Mouse (Mus musculus) adipocyte (in vitro differentiated cells): ENCODE results near the gene Palm3.

Experiments used
- DNase-seq: peaks from one replicate; pipeline ENCODE4 v3.0.0-alpha.2; 2016; ENCODE audit warnings: low spot score

Palm3 gene

DNA sequence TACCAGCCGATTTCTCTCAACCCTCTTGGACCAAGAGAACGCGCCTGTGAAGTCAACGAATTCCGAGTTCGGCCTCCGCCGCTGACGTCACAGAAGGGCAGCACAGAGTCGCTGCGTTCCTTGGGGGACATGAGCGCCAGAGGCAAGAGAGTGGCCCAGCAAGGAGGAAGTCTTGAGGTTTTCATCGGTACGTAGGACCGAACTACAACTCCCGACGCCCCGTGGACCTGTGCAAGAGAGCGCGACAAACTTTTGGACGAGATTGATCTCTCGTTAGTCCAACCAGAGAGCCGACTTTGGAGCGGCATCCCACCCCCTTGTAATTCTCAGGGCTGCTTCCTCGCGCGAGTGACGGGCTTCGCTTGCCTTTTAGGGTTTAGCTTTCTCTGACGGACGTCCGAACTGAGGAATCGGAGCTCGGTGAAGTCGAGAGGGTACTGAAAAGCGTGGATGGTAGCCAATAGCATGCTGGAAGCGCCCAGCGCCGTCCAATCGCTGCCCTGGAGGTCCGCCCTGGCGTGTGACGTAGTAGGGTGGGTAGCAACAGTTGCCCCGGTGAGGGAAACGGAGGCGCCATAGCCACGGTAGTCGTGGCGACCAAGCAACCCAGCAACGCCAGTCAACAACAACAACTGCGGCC, 45.1 kb downstream of the Palm3 start, which contains the start of gene Rfx1:
Rfx1 (plus strand) TSS at position 544 of the 640 bp plus-strand sequence.
- DNase-seq = peak; percentile 100

- DNase-seq = peak; percentile 88
Measured at GRCm38 (mm10) chr8:84067047-84067573, 45.8 kb downstream of the Palm3 start.

- DNase-seq = no peak
Measured at GRCm38 (mm10) chr8:84067911-84068310, 46.6 kb downstream of the Palm3 start.

- no peak for DNase-seq
Measured at GRCm38 (mm10) chr8:84068316-84069035, 47.2 kb downstream of the Palm3 start.

- no peak for DNase-seq
Measured at GRCm38 (mm10) chr8:84069169-84069568, 47.9 kb downstream of the Palm3 start.

GRCm38 (mm10) chr8:84069750-84070149, 48.5 kb downstream of the Palm3 start:
- DNase-seq = no peak

DNA sequence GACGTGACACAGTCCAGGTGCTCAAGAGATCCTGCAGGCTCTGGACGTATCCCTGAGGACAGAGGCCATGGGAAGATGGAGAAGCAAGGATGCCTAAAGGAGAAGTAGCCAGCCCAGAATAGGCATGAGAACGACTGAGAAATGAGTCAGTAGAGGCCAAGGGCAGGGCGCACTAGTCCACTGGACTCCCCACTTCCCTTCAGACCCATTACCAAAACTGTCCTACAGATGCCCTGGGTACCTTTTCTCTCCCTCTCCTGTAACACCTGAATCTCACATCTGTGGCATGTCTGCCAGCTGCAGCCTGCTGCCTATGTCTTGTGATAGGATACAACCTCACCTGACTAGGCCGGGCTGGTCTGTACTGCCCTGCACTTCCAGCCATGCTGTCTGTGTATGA, 49.0 kb downstream of the Palm3 start:
- DNase-seq = no peak

DNA sequence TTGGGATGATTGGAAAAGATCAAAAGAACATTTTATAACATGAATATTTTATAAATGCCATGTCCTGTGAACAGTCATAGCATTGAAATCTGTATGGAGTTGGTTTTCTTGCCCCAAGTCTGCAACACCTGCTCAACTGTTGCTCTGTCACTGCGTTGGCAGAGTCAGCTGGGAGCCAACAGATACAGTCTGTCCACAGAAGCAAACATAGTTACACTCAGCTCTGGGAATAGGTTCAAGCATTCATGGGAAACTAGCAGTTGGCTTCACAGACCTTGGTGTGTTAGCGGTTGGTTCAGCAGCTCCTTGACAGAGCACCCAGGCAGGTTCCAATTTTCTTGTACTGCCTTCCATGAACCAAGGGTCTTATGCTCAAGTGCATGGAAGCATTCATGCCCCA, 49.4 kb downstream of the Palm3 start:
- peak; percentile 43 for DNase-seq

- no peak for DNase-seq
Measured at GRCm38 (mm10) chr8:84071921-84072320, 50.6 kb downstream of the Palm3 start.

DNA sequence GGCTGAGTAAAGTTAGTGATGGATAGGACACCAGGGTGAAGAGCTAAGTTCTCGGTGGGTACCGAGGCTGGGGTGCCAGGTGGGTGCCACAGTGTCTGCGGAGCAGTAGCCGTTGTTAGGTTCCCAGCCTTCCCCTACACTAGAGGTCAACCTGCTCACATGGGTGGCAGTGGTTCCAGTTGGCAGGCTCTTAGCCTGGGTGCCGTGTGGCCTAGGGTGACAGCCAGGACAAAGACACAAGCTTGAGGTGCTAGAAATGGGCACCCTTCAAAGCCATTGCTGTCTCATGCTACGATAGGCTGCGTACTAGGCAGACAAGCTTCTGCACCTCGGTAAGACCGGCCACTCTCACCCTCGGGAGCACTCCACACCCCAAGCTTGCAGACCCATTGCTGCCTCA, 51.0 kb downstream of the Palm3 start:
- no peak for DNase-seq

DNA sequence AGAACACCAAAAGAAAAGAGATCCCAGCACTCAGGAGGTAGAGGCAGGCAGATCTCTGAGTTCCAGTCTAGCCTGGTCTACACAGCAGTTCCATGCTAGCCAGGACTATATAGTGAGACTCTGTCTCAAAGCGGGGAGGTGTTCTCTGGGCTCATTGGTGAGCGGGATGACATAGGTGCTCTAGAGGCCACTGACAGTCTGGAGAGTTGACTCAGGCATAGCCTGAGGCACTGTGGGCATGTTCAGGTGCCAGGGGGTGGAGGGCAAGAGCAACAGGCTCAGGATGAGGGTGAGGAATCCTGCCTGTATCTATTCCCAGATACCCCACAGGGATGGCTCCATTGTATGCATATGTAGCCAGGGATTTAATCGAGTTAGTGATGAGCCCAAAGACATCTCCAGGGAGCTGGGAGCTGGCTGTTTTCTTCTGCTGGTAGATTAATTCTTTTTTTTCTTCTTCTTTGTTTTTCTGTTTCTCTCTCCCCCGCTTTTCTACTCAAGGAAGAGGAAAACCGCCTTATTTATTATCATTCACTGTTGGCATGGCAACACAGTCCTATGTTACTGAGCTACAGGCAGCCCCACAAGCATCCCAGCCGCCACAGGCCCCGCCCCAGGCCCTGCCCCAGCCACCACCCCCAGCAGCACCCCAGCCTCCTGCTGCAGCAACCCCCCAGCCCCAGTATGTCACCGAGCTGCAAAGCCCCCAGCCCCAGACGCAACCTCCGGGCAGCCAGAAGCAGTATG, 52.1 kb downstream of the Palm3 start:
- DNase-seq = no peak

GRCm38 (mm10) chr8:84076412-84076811, 55.1 kb downstream of the Palm3 start:
- DNase-seq = no peak

DNA sequence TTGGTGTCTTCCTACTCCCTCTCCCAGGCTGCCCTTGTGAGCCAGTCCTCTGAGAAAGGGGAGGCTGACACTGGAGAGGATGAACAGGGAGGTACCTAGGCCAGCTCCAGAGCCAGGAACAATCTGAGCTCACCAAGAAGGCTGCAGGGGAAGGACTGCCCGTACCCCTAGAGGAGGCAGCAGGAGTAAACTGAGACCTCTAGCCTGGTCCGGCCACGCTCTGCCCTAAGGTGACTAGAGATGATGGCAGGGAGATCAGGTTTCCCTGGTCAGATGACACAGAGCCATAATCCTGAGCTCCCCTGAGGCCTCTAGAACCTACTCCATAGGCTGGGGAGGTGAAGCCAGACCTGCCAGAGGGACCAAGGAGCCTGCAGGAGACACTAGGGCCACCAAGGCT, 55.6 kb downstream of the Palm3 start:
- no peak for DNase-seq

DNA sequence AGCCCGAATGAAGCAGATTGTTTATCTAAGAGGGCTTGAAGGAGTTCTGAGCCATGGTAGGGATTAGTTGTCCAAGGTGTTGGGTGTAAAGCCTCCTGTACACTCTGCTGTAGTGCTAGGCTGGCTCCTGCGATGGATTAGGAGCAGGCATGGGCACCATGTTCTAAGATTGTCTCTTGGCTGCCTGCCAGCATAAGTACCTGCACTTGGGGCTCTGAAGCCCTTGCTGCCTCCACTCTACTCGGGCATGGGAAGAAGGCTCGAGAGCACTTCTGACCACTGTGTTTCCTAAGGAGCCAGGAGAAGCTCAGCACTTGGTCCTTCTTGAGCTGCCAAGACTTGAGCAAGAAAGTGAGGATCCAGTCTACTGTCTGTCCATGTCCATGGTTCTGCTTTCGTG, 57.9 kb downstream of the Palm3 start:
- DNase-seq = no peak
